Mouse (Mus musculus) CH12.LX (cell line): Measurements from ENCODE around the gene Ube2b. TPM values are rescaled to one million over a fixed set of nuclear protein-coding genes. Genes with fewer than 3 reads are reported as not detected.

Experiments
- DNase-seq: peaks from one replicate; pipeline ENCODE4 v3.0.0-alpha.2; 2013; ENCODE audit errors: extremely low read depth
- H3K27ac ChIP-seq: 2 replicates; pipeline ENCODE4 v1.5.1; 2012; ENCODE audit warnings: low read depth, mild to moderate bottlenecking, control low read depth, moderate library complexity; ENCODE audit not compliant: insufficient read depth
- H3K27me3 ChIP-seq: replicated peaks from 2 replicates; pipeline ENCODE3; 2012; ENCODE audit warnings: inconsistent platforms
- H3K36me3 ChIP-seq, 2 experiments: replicated peaks in 1 of 2; 2 replicates each; pipeline versions ENCODE3 to v1.6.1; 2012; ENCODE audit warnings: inconsistent platforms in 1 of 2, low read length in 1 of 2, mild to moderate bottlenecking in 1 of 2, mixed read lengths in 1 of 2, moderate library complexity in 1 of 2; ENCODE audit not compliant: control insufficient read depth in 1 of 2, insufficient read depth in 1 of 2
- H3K4me1 ChIP-seq, 2 experiments: 2 replicates each; pipeline ENCODE4 v1.6.1; 2012; ENCODE audit warnings: inconsistent platforms in 1 of 2, moderate library complexity in 1 of 2; ENCODE audit not compliant: insufficient read depth in 2 of 2, control insufficient read depth in 1 of 2
- H3K4me2 ChIP-seq: 2 replicates; pipeline ENCODE4 v1.6.1; 2012; ENCODE audit warnings: low read depth, mild to moderate bottlenecking, control low read depth; ENCODE audit not compliant: poor library complexity, insufficient read depth, severe bottlenecking
- H3K4me3 ChIP-seq, 3 experiments: fragments of 150-350 bp in 1 of 3; sonication (generic) in 1 of 3; replicated peaks in 1 of 3; 2 replicates each; pipeline versions ENCODE3 to v1.5.1; 2011 to 2012; ENCODE audit warnings: low read depth in 2 of 3, low read length in 2 of 3, mild to moderate bottlenecking in 2 of 3, moderate library complexity in 2 of 3, control low read depth in 1 of 3, improper control_type of control experiment in 1 of 3, inconsistent platforms in 1 of 3, mixed read lengths in 1 of 3; ENCODE audit not compliant: poor library complexity in 1 of 3
- H3K79me2 ChIP-seq: replicated peaks from 2 replicates; pipeline ENCODE4 v1.6.1; 2012; ENCODE audit warnings: mild to moderate bottlenecking, moderate library complexity; ENCODE audit not compliant: control insufficient read depth, poor library complexity, insufficient read depth, severe bottlenecking; ENCODE audit errors: extremely low read depth
- H3K9ac ChIP-seq: 2 replicates; pipeline ENCODE4 v1.6.1; 2012; ENCODE audit warnings: low read depth, mild to moderate bottlenecking, control low read depth, moderate library complexity; ENCODE audit not compliant: insufficient read depth
- H3K9me3 ChIP-seq: replicated peaks from 2 replicates; pipeline ENCODE3; 2012; ENCODE audit warnings: low read length, inconsistent platforms, mixed read lengths
- BHLHE40 ChIP-seq: IDR thresholded peaks from 2 replicates; pipeline ENCODE4 v1.6.1; 2011; ENCODE audit warnings: mild to moderate bottlenecking, low read depth, low read length, improper control_type of control experiment
- CHD1 ChIP-seq: IDR thresholded peaks from 2 replicates; pipeline ENCODE4 v1.6.1; 2012; ENCODE audit warnings: low read depth, low read length, improper control_type of control experiment, inconsistent platforms
- CHD2 ChIP-seq: IDR thresholded peaks from 2 replicates; pipeline ENCODE4 v1.6.1; 2011; ENCODE audit warnings: low read length, improper control_type of control experiment
- CTCF ChIP-seq, 2 experiments: IDR thresholded peaks in 1 of 2; conservative IDR thresholded peaks in 1 of 2; 2 replicates each; pipeline ENCODE4 v1.5.1; 2011 to 2012; ENCODE audit warnings: low read depth in 2 of 2, low read length in 2 of 2, improper control_type of control experiment in 1 of 2, inconsistent platforms in 1 of 2, mild to moderate bottlenecking in 1 of 2, moderate library complexity in 1 of 2
- E2F4 ChIP-seq: IDR thresholded peaks from 2 replicates; pipeline ENCODE4 v1.6.1; 2011; ENCODE audit warnings: low read depth, low read length, improper control_type of control experiment; ENCODE audit not compliant: insufficient replicate concordance
- ELF1 ChIP-seq: IDR thresholded peaks from 2 replicates; pipeline ENCODE4 v1.6.1; 2014; ENCODE audit warnings: low read depth, mild to moderate bottlenecking, inconsistent platforms, low read length, improper control_type of control experiment
- EP300 ChIP-seq: IDR thresholded peaks from 2 replicates; pipeline ENCODE4 v1.6.1; 2011; ENCODE audit warnings: low read length, improper control_type of control experiment
- GABPA ChIP-seq: IDR thresholded peaks from 2 replicates; pipeline ENCODE4 v1.6.1; 2012; ENCODE audit warnings: low read depth, low read length, improper control_type of control experiment, inconsistent platforms; ENCODE audit not compliant: insufficient replicate concordance
- HCFC1 ChIP-seq: IDR thresholded peaks from 2 replicates; pipeline ENCODE4 v1.6.1; 2012; ENCODE audit warnings: low read depth, mild to moderate bottlenecking, inconsistent platforms, low read length, improper control_type of control experiment
- IRF4 ChIP-seq: IDR thresholded peaks from 2 replicates; pipeline ENCODE4 v1.6.1; 2014; ENCODE audit warnings: low read depth, mild to moderate bottlenecking, inconsistent platforms, low read length, improper control_type of control experiment
- JUN ChIP-seq: IDR thresholded peaks from 2 replicates; pipeline ENCODE4 v1.6.1; 2011; ENCODE audit warnings: low read depth, mild to moderate bottlenecking, low read length, improper control_type of control experiment, moderate library complexity; ENCODE audit not compliant: insufficient read depth
- JUND ChIP-seq: conservative IDR thresholded peaks from 2 replicates; pipeline ENCODE4 v1.6.1; 2011; ENCODE audit warnings: low read depth, low read length, improper control_type of control experiment
- KAT2A ChIP-seq: IDR thresholded peaks from 2 replicates; pipeline ENCODE4 v1.6.1; 2012; ENCODE audit warnings: low read length, improper control_type of control experiment, inconsistent platforms; ENCODE audit not compliant: insufficient replicate concordance
- MAFK ChIP-seq: IDR thresholded peaks from 2 replicates; pipeline ENCODE4 v1.6.1; 2011; ENCODE audit warnings: low read length, improper control_type of control experiment; ENCODE audit not compliant: insufficient replicate concordance
- MAX ChIP-seq: IDR thresholded peaks from 2 replicates; pipeline ENCODE4 v1.6.1; 2011; ENCODE audit warnings: low read length, improper control_type of control experiment
- MAZ ChIP-seq: IDR thresholded peaks from 2 replicates; pipeline ENCODE4 v1.6.1; 2012; ENCODE audit warnings: low read depth, mild to moderate bottlenecking, inconsistent platforms, low read length, improper control_type of control experiment, moderate library complexity
- MEF2A ChIP-seq: IDR thresholded peaks from 2 replicates; pipeline ENCODE4 v1.6.1; 2014; ENCODE audit warnings: low read depth, mild to moderate bottlenecking, inconsistent platforms, low read length, improper control_type of control experiment, borderline replicate concordance
- MXI1 ChIP-seq: IDR thresholded peaks from 2 replicates; pipeline ENCODE4 v1.6.1; 2011; ENCODE audit warnings: mild to moderate bottlenecking, low read depth, low read length, improper control_type of control experiment
- MYC ChIP-seq: IDR thresholded peaks from 2 replicates; pipeline ENCODE4 v1.6.1; 2011; ENCODE audit warnings: low read depth, mild to moderate bottlenecking, improper control_type of control experiment, low read length
- NELFE ChIP-seq: IDR thresholded peaks from 2 replicates; pipeline ENCODE4 v1.6.1; 2011; ENCODE audit warnings: low read depth, low read length, improper control_type of control experiment
- NRF1 ChIP-seq: IDR thresholded peaks from 2 replicates; pipeline ENCODE4 v1.6.1; 2014; ENCODE audit warnings: low read depth, mild to moderate bottlenecking, inconsistent platforms, low read length, improper control_type of control experiment, moderate library complexity
- POLR2A ChIP-seq: IDR thresholded peaks from 2 replicates; pipeline ENCODE4 v1.6.1; 2011; ENCODE audit warnings: low read depth, mild to moderate bottlenecking, improper control_type of control experiment, low read length
- POLR2AphosphoS2 ChIP-seq: IDR thresholded peaks from 2 replicates; pipeline ENCODE4 v1.6.1; 2011; ENCODE audit warnings: low read depth, low read length, improper control_type of control experiment
- RAD21 ChIP-seq: IDR thresholded peaks from 2 replicates; pipeline ENCODE4 v1.6.1; 2011; ENCODE audit warnings: low read depth, mild to moderate bottlenecking, low read length, improper control_type of control experiment, moderate library complexity
- RCOR1 ChIP-seq: conservative IDR thresholded peaks from 2 replicates; pipeline ENCODE4 v1.6.1; 2012; ENCODE audit warnings: low read depth, mild to moderate bottlenecking, inconsistent platforms, low read length, improper control_type of control experiment
- SIN3A ChIP-seq: IDR thresholded peaks from 2 replicates; pipeline ENCODE4 v1.6.1; 2012; ENCODE audit warnings: low read length, improper control_type of control experiment, inconsistent platforms
- TBP ChIP-seq: conservative IDR thresholded peaks from 2 replicates; pipeline ENCODE4 v1.6.1; 2011; ENCODE audit warnings: low read depth, low read length, improper control_type of control experiment
- TCF12 ChIP-seq: IDR thresholded peaks from 2 replicates; pipeline ENCODE4 v1.6.1; 2014; ENCODE audit warnings: low read depth, mild to moderate bottlenecking, inconsistent platforms, low read length, improper control_type of control experiment
- UBTF ChIP-seq: IDR thresholded peaks from 2 replicates; pipeline ENCODE4 v1.6.1; 2012; ENCODE audit warnings: low read depth, mild to moderate bottlenecking, inconsistent platforms, low read length, improper control_type of control experiment, moderate library complexity
- USF1 ChIP-seq: IDR thresholded peaks from 2 replicates; pipeline ENCODE4 v1.6.1; 2014; ENCODE audit warnings: low read depth, mild to moderate bottlenecking, inconsistent platforms, low read length, improper control_type of control experiment
- ZC3H11A ChIP-seq: IDR thresholded peaks from 2 replicates; pipeline ENCODE4 v1.6.1; 2012; ENCODE audit warnings: low read depth, mild to moderate bottlenecking, inconsistent platforms, low read length, improper control_type of control experiment
- ZKSCAN1 ChIP-seq: IDR thresholded peaks from 2 replicates; pipeline ENCODE4 v1.6.1; 2012; ENCODE audit warnings: low read depth, inconsistent platforms, low read length, improper control_type of control experiment, borderline replicate concordance
- ZMIZ1 ChIP-seq: IDR thresholded peaks from 2 replicates; pipeline ENCODE4 v1.6.1; 2012; ENCODE audit warnings: low read depth, mild to moderate bottlenecking, inconsistent platforms, low read length, improper control_type of control experiment
- ZNF384 ChIP-seq: IDR thresholded peaks from 2 replicates; pipeline ENCODE4 v1.6.1; 2012; ENCODE audit warnings: low read depth, low read length, improper control_type of control experiment, inconsistent platforms
- dilution Hi-C: fragments of 300-500 bp; cut with MboI; formaldehyde crosslinking; loops from 2 replicates; pipeline ENCODE4 v1.14.3; 2020; ENCODE audit warnings: low sequenced_read_pairs; ENCODE audit not compliant: extremely low pct_unique_long_range_greater_than_20kb, extremely low pct_ligation_motif_present
- in situ Hi-C: fragments of 300-500 bp; cut with MboI; formaldehyde crosslinking; loops from 3 replicates; pipeline ENCODE4 v1.14.3; 2019; ENCODE audit warnings: low sequenced_read_pairs, low pct_ligation_motif_present, low pct_unique_long_range_greater_than_20kb, mixed read lengths
- polyA plus RNA-seq: library from polyadenylated mRNA; unstranded; fragments of >175 nt; gene quantifications from 2 replicates; pipeline ENCODE4 v1.2.1, GENCODE M21; 2012; ENCODE audit warnings: low read depth; ENCODE audit not compliant: insufficient read length
- total RNA-seq, 2 experiments: library from RNA; depleted of rRNA; stranded (reverse); fragments of 300-350 nt in 1 of 2; fragments of >200 nt in 1 of 2; gene quantifications; 2 replicates each; pipeline ENCODE4 v1.2.3; 2012 to 2014

The Ube2b gene
- total and polyA plus RNA-seq, 3 experiments = 76.7 to 278 (median 230) TPM

GRCm38 (mm10) chr11:52011541-52011940 lies 11.0 kb upstream of the Ube2b start (continued):
- TF ChIP-seq CHD1 = no peak
- TF ChIP-seq POLR2AphosphoS2 = no peak
- no peak for TF ChIP-seq E2F4
- TF ChIP-seq TBP = 0 out of 2 replicates have a peak, but pooled peaks have one; percentile 23
- peak; percentile 76; the same call in 1 of the 2 replicates for TF ChIP-seq MEF2A
- TF ChIP-seq UBTF = no peak
- no peak for TF ChIP-seq ZC3H11A
- no peak for TF ChIP-seq POLR2A
- TF ChIP-seq KAT2A = no peak
- TF ChIP-seq ZMIZ1 = no peak
- TF ChIP-seq MXI1 = no peak
- no peak for TF ChIP-seq NRF1
- TF ChIP-seq RAD21 = no peak
- no peak for TF ChIP-seq HCFC1
- TF ChIP-seq ZKSCAN1 = no peak
- TF ChIP-seq MAX = no peak
- no peak for TF ChIP-seq USF1
- TF ChIP-seq ELF1 = no peak

DNA sequence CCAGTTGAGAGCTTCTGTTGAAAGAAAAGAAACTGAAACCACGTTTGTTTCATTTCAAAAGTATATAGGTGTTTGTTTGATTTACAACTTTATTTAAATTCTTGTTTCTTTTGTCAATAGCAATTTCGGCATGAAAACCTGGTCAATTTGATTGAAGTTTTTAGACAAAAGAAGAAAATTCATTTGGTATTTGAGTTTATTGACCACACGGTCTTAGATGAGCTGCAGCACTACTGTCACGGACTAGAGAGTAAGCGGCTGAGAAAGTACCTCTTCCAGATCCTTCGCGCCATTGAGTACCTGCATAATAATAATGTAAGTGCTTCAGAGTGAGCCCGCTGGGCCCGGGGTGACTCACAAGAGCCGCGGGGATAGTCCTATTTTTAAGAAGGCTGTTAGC lies 10.4 kb upstream of the Ube2b start:
- peak overlapping the region; percentile 95 for H3K4me2 ChIP-seq
- in situ Hi-C loops (no loop called here), dilution Hi-C loops (no loop called here)
- H3K27me3 ChIP-seq = no peaks in the 10 kb centered on the region
- H3K4me1 ChIP-seq = peaks cover 12 to 37% of the 10 kb centered on the region in 2 experiments
- no peaks in the 10 kb centered on the region for H3K9me3 ChIP-seq
- H3K27ac ChIP-seq = no peak overlapping the region
- peaks cover 0 to 15% of the 10 kb centered on the region in 2 experiments for H3K36me3 ChIP-seq
- peak overlapping the region; percentile 5 to 37 (median 33) for H3K4me3 ChIP-seq
- H3K79me2 ChIP-seq = no peaks in the 10 kb centered on the region
- peak overlapping the region; percentile 72 for H3K9ac ChIP-seq
- peak; percentile 78 for DNase-seq
- TF ChIP-seq TBP = peak; percentile 77; the same call in 1 of the 2 replicates
- TF ChIP-seq ZMIZ1 = no peak
- TF ChIP-seq BHLHE40 = peak; percentile 6; the same call in 1 of the 2 replicates
- no peak for TF ChIP-seq CHD2
- TF ChIP-seq MXI1 = no peak
- peak; percentile 50; the same call in 1 of the 2 replicates for TF ChIP-seq MYC
- no peak for TF ChIP-seq ELF1
- no peak for TF ChIP-seq CHD1
- TF ChIP-seq SIN3A = 0 out of 2 replicates have a peak, but pooled peaks have one; percentile 27
- no peak for TF ChIP-seq USF1
- TF ChIP-seq E2F4 = peak; percentile 76; the same call in 1 of the 2 replicates
- peak; percentile 38; the same call in 1 of the 2 replicates for TF ChIP-seq HCFC1
- peak; percentile 37; the same call in 1 of the 2 replicates for TF ChIP-seq MEF2A
- no peak for TF ChIP-seq MAFK
- TF ChIP-seq JUND = peak; percentile 67
- no peak for TF ChIP-seq TCF12
- TF ChIP-seq POLR2AphosphoS2 = no peak
- TF ChIP-seq GABPA = no peak
- TF ChIP-seq POLR2A = peak; percentile 47
- TF ChIP-seq IRF4 = peak; percentile 73
- no peak for TF ChIP-seq ZC3H11A
- TF ChIP-seq RCOR1 = no peak; the same call in 1 of the 2 replicates
- peak; percentile 11; the same call in 1 of the 2 replicates for TF ChIP-seq JUN
- TF ChIP-seq EP300 = peak; percentile 60; the same call in 1 of the 2 replicates
- no peak for TF ChIP-seq RAD21
- TF ChIP-seq NELFE = peak; percentile 36; the same call in 1 of the 2 replicates
- TF ChIP-seq MAX = no peak; the same call in 1 of the 2 replicates
- TF ChIP-seq ZNF384 = no peak
- no peak for TF ChIP-seq ZKSCAN1
- TF ChIP-seq MAZ = 0 out of 2 replicates have a peak, but pooled peaks have one; percentile 28
- no peak for TF ChIP-seq CTCF (conservative IDR thresholded peaks at IDR 0.05 in 1 of 2, IDR thresholded peaks at IDR 0.05 in 1 of 2; ENCODE audit: low read depth in 2 of 2, low read length in 2 of 2)
